Mouse (Mus musculus) adrenal gland, adult 18-20 months (tissue): ENCODE results near the gene Gm13290. TPM values are rescaled to one million over a fixed set of nuclear protein-coding genes. Genes with fewer than 3 reads are reported as not detected.
"Not testable (repeated sequence)": the region's sequence is repeated elsewhere in the genome, so short reads cannot be mapped to it uniquely, and the experiment has no call there.

Experiments
- DNase-seq, 2 experiments: peaks; one replicate each; pipeline ENCODE4 v3.0.0; 2021 to 2022; ENCODE audit warnings: low spot score in 2 of 2
- long read RNA-seq, 2 experiments: library from polyadenylated mRNA; stranded (forward); transcript quantifications; one replicate each; pipeline ENCODE4 v2.0.0; 2021
- total RNA-seq, 2 experiments: library from RNA; stranded (reverse); gene quantifications; 1 replicate in 1 of 2; 2 replicates in 1 of 2; pipeline ENCODE4 v1.2.3; 2021

The Gm13290 gene
- not detected for total RNA-seq
- long read RNA-seq, experiment 1 = 0 reads
- long read RNA-seq, experiment 2 = 0 reads

- DNase-seq = not testable (repeated sequence)
These were observed at the start of gene Gm13290 for GRCm38 (mm10) chr4:88773534-88773933. Gm13290 (plus strand) TSS chr4:88773834.

- no peak for DNase-seq
These were observed 46.9 kb upstream of the Gm13290 start for GRCm38 (mm10) chr4:88726727-88727126.

GRCm38 (mm10) chr4:88727324-88727723 is 46.3 kb upstream of the Gm13290 start:
- DNase-seq = peak in 1 of 2 experiments; percentile 21

- DNase-seq = peak; percentile 70 to 78
These were observed 35.2 kb upstream of the Gm13290 start for GRCm38 (mm10) chr4:88738480-88738879.

GRCm38 (mm10) chr4:88739036-88739435 is 34.6 kb upstream of the Gm13290 start:
- no peak for DNase-seq

GRCm38 (mm10) chr4:88741426-88741825 is 32.2 kb upstream of the Gm13290 start:
- DNase-seq = no peak

- DNase-seq = no peak
These were observed 30.8 kb upstream of the Gm13290 start for GRCm38 (mm10) chr4:88742771-88743371.

GRCm38 (mm10) chr4:88744207-88744606 is 29.4 kb upstream of the Gm13290 start:
- no peak for DNase-seq

- DNase-seq = no peak
These were observed 23.7 kb upstream of the Gm13290 start for GRCm38 (mm10) chr4:88749926-88750325.

- peak; percentile 70 to 75 for DNase-seq
These were observed 18.8 kb upstream of the Gm13290 start, which contains the start of gene Gm13271 for GRCm38 (mm10) chr4:88754818-88755340. Gm13271 (plus strand) TSS chr4:88754868.

GRCm38 (mm10) chr4:88756581-88757513 is 16.8 kb upstream of the Gm13290 start:
- DNase-seq = peak; percentile 8 to 21

- DNase-seq = peak; percentile 86 to 90
These were observed 16.0 kb upstream of the Gm13290 start for GRCm38 (mm10) chr4:88757628-88758031.

GRCm38 (mm10) chr4:88758751-88759150 is 14.9 kb upstream of the Gm13290 start:
- DNase-seq = not testable (repeated sequence)

- DNase-seq = peak in 1 of 2 experiments; percentile 16
These were observed 13.9 kb upstream of the Gm13290 start, which contains the start of gene Gm13283 for GRCm38 (mm10) chr4:88759610-88760268. Gm13283 (plus strand) TSS chr4:88760119.

- DNase-seq = peak; percentile 57 to 67
These were observed 13.2 kb upstream of the Gm13290 start for GRCm38 (mm10) chr4:88760431-88760830.

- peak; percentile 65 to 71 for DNase-seq
These were observed 11.9 kb upstream of the Gm13290 start for GRCm38 (mm10) chr4:88761776-88762175.

GRCm38 (mm10) chr4:88762341-88762740 is 11.3 kb upstream of the Gm13290 start:
- DNase-seq = peak in 1 of 2 experiments; percentile 15

- peak; percentile 37 for DNase-seq
These were observed 10.1 kb upstream of the Gm13290 start for GRCm38 (mm10) chr4:88763384-88764018.

GRCm38 (mm10) chr4:88776622-88777021 is 3.0 kb downstream of the Gm13290 start, which contains the start of gene Gm13289:
Gm13289 (plus strand) TSS chr4:88776922.
- not testable (repeated sequence) for DNase-seq

- DNase-seq = not testable (repeated sequence)
These were observed 5.9 kb downstream of the Gm13290 start, which contains the start of gene Gm13272 for GRCm38 (mm10) chr4:88779550-88779949. Gm13272 (plus strand) TSS chr4:88779850.
